Mouse (Mus musculus): ENCODE measurements around the gene Ngrn.

DNA sequence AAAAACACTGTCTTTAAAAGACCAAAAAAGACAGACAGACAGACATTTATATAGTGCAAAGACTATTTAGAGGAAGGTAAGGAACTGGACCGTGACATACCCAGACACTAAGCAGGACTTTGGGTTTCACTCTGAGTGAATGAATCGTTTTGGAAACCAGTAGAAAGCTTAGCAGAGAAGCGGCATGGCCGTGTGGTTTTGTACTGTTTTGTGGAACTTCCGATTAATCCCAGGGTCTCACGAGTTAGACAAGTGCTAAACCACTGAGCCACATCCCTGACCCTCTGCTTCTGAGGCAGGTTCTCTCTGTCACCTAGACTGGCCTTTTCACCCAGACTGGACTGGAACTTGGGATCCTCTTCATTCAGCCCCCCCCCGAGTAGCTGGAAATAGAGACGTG, 46.6 kb upstream of the Ngrn start:
- no peak for TF ChIP-seq CTCF (IDR thresholded peaks at IDR 0.05; ENCODE audit: low read depth, low read length)
- TF ChIP-seq TAL1 (conservative IDR thresholded peaks at IDR 0.05; ENCODE audit: low read depth, low read length), result no peak
- no peak for TF ChIP-seq GATA1 (IDR thresholded peaks at IDR 0.05; ENCODE audit: borderline replicate concordance, low read length)
- TF ChIP-seq GATA2 (IDR thresholded peaks at IDR 0.05; ENCODE audit: borderline replicate concordance, low read depth, low read length), result no peak

Measured in G1E (cell line).